Mouse (Mus musculus): ENCODE results near the gene Scgb1b11.
"Not testable (repeated sequence)": the region's sequence is repeated elsewhere in the genome, so short reads cannot be mapped to it uniquely, and the experiment has no call there.

The Scgb1b11 gene

DNA sequence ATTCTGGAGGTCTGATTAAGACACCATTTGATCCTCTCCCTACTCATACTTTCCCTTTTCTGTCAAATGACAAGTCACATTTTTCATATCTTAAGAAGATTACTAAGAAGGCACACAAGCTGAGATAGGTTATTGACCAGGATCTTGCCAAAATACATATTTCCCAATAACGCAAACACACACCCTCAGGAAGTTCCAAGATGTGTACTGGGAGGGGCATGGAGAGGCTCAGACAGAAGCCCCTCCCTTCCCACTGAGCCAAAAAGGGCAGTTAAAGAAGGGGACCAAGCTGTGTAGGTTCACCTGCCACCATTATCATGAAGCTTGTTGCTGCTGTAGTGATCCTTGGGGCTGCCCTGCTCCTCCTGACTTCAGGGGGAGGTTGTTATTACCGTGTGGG, at the start of gene Scgb1b11:
Gene Scgb1b11, plus strand, starts transcription at position 301 of the 400 bp plus-strand sequence.
- not testable (repeated sequence) for DNase-seq

GRCm38 (mm10) chr7:32211045-32211444, 11.6 kb upstream of the Scgb1b11 start, which contains the start of gene Scgb2b11:
Gene Scgb2b11, minus strand, starts transcription at chr7:32211145.
- DNase-seq = not testable (repeated sequence)

Data from lung, postnatal 36 days (tissue).